Mouse (Mus musculus) testis, postnatal 14 days (tissue): ENCODE results near the gene March10.

Experiments used
- DNase-seq: peaks from one replicate; pipeline ENCODE4 v3.0.0; 2021; ENCODE audit warnings: low spot score

March10 gene

GRCm38 (mm10) chr11:105407846-105408441 is 48.6 kb downstream of the March10 start:
- DNase-seq = no peak

- DNase-seq = no peak
These were observed 54.2 kb downstream of the March10 start for GRCm38 (mm10) chr11:105402355-105402754.

- no peak for DNase-seq
These were observed 66.2 kb downstream of the March10 start for GRCm38 (mm10) chr11:105390290-105390689.

GRCm38 (mm10) chr11:105388636-105389035 is 67.9 kb downstream of the March10 start:
- no peak for DNase-seq

DNA sequence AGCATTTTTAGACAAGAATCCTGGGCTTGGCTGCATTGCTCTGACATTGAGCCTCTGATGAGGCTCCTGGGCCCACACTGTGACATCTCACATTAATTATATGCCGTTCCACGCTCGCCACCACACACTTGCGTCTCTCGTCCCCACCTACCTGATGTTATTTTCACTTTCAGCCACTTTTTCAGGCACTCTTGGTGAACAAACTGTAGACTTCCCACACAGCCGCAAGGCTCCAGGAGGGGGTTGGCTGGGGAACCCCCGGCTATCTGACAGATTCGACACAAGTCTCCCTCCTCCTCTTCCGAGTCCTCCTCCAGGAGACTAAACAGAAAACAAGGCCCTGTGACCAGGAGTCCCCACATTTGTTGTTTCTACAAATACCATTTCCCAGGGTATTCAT is 71.3 kb downstream of the March10 start:
- no peak for DNase-seq

- DNase-seq = no peak
These were observed 80.7 kb downstream of the March10 start for GRCm38 (mm10) chr11:105375821-105376235.

- no peak for DNase-seq
These were observed 81.9 kb downstream of the March10 start for GRCm38 (mm10) chr11:105374526-105375175.

DNA sequence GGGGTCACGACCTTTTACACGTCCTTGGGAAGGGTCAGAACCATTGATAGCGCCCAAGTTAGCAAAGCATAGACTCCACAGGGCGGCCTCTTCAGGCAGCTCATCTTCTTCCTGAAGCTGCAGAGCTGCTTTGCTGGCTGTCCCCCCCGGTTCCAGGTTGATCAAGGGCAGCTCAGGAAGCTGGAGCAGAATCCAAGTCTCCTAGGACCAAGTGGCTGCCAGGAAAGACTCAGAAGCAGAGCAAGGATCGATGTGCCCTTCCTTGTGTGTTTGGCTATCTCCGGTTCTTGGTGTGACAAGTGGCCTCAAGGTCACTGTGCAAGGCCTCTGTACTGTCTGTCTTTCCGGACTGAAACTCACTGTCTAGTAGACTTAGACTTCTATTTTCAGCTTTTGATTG is 82.7 kb downstream of the March10 start:
- no peak for DNase-seq

DNA sequence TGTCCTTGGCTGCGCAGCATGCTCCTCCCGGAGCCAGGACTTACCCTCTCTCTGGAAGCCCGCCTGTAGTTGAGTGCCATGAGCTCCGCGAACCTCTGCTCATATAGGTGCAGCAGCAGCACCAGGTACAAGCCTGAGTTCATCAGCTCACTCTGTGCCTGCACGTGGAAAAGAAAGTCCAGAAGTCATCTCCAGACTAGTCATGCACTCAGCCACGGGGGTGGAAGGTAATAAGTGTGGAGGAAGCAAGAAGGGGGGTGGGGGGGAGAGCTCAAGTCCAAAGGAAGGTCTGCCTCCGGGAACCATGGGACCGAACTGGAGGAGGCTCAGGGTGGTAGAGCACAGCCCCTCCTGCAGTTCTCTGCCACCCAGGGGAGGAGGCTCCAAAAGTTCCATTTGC is 84.7 kb downstream of the March10 start:
- DNase-seq = no peak

- DNase-seq = no peak
These were observed 86.8 kb downstream of the March10 start for GRCm38 (mm10) chr11:105369526-105370386.

DNA sequence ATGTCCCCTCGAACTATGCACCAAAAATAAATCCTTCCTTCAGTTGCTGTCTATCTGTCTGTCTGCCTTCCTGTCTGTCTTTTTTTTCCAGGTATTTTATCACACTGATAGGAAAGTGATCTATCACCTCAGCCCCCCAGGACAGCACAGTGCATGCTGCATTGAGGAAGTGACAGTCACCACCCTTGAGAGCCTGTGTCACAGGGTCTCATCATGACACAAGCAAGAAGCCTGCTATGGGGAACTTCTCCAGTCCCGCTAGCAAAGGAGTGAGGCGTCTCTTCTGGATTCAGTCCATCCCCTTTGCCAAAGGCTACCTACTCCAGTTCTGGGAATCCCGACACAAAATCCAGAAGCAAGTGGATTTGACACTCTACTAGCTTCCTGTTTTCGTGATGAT is 87.7 kb downstream of the March10 start:
- no peak for DNase-seq

DNA sequence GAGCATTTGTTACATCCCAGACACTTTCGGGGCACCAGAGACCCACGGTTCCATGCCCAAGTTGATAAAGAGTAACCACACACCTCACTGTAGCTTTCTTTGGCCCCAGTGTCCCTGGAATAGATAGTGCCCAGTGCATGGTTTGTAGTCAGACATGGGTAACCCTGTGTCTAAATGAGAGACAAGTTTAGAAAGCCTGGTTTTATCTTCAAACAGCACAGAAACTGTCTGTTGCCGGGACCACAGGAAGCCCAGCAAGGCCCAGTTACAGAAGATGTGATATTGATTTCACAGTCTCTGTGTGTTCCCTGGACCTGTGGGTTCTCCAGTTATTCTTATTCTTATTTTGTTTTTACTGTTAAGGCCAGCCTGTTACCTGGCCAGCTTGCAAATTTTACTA is 89.4 kb downstream of the March10 start:
- no peak for DNase-seq

- DNase-seq = no peak
These were observed 90.5 kb downstream of the March10 start for GRCm38 (mm10) chr11:105366051-105366450.

- no peak for DNase-seq
These were observed 90.9 kb downstream of the March10 start for GRCm38 (mm10) chr11:105365611-105366010.

- DNase-seq = no peak
These were observed 92.0 kb downstream of the March10 start for GRCm38 (mm10) chr11:105364386-105365065.

DNA sequence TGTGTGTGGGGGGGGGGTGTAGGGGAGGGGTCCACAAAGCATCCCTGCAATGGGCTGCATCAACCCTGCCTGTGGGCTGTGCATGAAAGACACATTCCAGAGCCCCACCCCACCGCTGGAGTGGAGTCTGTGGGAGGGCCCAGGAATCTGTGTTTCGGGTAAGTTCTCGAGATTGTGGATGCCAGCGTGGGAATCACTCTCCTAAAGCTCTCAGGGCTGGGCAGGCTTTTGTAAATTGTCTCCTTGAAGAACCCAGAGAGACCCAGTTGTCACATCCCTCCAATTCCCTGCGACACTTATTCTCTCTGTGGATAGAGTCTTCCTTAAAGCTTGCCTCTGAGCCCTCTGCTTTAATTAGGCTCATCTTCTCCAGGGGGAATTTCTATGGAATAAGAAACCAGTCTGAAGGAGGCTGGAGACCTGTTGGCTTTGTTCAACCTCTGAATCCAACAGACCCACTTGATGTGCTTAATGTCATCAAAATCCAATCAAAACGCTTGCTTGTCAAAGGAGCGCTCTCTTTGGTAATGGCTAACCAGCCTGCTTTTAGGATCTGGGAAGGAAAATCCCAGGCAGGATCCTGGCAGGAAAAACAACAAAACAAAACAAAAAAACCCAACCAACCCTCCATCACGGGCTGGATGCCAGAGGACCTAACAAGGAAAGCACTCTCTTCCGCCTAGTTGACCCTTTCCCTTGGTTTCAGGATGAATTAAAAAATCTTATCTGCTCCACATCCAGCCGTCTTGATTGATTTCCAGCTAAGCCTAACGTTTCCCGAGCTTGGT is 92.7 kb downstream of the March10 start:
- DNase-seq = no peak

GRCm38 (mm10) chr11:105362946-105363597 is 93.5 kb downstream of the March10 start:
- peak; percentile 72 for DNase-seq

- no peak for DNase-seq
These were observed 94.3 kb downstream of the March10 start for GRCm38 (mm10) chr11:105362041-105362765.

- DNase-seq = no peak
These were observed 100.2 kb downstream of the March10 start for GRCm38 (mm10) chr11:105356301-105356700.

DNA sequence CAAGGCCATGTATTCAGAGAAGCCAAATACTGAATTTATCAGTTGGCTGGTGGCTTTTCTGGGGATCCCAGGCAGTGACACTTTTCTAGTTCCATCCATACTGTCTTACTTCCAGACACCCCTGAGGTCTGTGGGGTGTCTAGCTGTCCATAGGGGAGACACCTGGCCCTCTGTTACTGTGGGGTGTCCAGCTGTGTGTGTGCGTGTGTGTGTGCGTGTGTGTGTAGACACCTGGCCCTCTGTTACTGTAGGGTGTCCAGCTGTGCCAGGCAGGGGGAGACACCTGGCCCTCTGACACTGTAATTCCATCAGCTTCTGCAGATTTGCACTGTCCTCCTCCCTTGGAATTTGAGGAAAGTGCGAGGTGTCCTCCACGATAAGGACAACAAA is 102.6 kb downstream of the March10 start:
- DNase-seq = no peak
